In the genomic region with DNA sequence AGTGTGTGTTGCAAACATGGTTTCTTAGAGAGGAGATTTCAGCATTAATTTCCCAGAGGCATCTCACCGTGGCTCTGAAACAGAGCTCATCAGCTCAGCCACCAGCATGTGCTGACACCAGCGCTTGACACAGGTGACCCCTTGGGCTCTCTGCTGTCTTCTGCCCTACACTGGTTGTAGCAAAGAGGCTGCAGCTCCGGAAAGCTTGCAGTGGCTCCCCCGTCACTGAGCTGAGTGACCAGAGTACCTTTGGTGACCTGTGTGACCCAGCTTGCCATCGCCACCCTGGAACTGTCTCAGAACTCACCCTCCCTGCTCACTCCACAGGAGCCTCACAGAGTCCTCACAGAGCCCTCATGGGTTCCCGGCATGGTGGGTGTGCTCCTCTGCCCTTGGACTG, we compare ENCODE assay signal across 23 mouse cellular contexts. TPM values are rescaled to one million over a fixed set of nuclear protein-coding genes. Genes with fewer than 3 reads are reported as not detected.
A peak's percentile ranks its signal among the peaks of the same experiment; 100 is the strongest.
DNase-seq lines count a peak whose midpoint lies in the region; ATAC-seq lines count a peak whose summit lies in the region.
"Had no signal": no experiment of that assay in that cellular context is flagged by ENCODE, and none has a peak within 500 bp of the region (broad histone marks: within the 10 kb centered on the region; RNA-seq: fewer than 3 reads in every experiment).

No protein-coding gene starts in this region.

- no peak for DNase-seq in forebrain, embryonic 14.5 days (ENCODE audit: low spot score)
- peak; percentile 80 for DNase-seq in heart, embryonic 10.5 days (ENCODE audit: low spot score)
- DNase-seq in MN1 (ENCODE audit: low spot score) = no peak
- DNase-seq: adrenal gland, adult 8-10 months; adrenal gland, postnatal 14 days; adrenal gland, postnatal 36 days; B cell, adult 2 months; cerebellum, adult 11-12 months; cerebellum, adult 2 months; cerebellum, adult 9-10 months; cerebellum, postnatal 10 days; cerebellum, postnatal 25 days had no signal

- ATAC-seq in forebrain, embryonic 14.5 days = no peak
- no peak for ATAC-seq in forebrain, embryonic 13.5 days
- no peak for ATAC-seq in heart, embryonic 11.5 days (replicated peaks; ENCODE audit: insufficient number of reproducible peaks, low FRiP score, low TSS enrichment)
- ATAC-seq: activated CD4-positive, CD25-positive, alpha-beta regulatory T cell, adult 4 months; CD4-positive, CD25-positive, alpha-beta regulatory T cell, adult 4 months; forebrain, embryonic 16.5 days had no signal

- H3K4me3 ChIP-seq in forebrain, embryonic 14.5 days (ENCODE audit: low read depth, low read length) = no peak overlapping the region
- no peak overlapping the region for H3K4me3 ChIP-seq in forebrain, embryonic 13.5 days
- H3K4me3 ChIP-seq in heart, embryonic 10.5 days = no peak overlapping the region
- no peak overlapping the region for H3K4me3 ChIP-seq in heart, embryonic 11.5 days (ENCODE audit: low read depth, low read length)
- H3K4me3 ChIP-seq: embryonic facial prominence, embryonic 10.5 days; embryonic facial prominence, embryonic 12.5 days; forebrain, embryonic 10.5 days; forebrain, embryonic 12.5 days had no signal

- peaks cover 36% of the 10 kb centered on the region for H3K36me3 ChIP-seq in forebrain, embryonic 14.5 days (ENCODE audit: control insufficient read depth, insufficient read depth, low read length)
- H3K36me3 ChIP-seq in forebrain, embryonic 13.5 days (ENCODE audit: poor library complexity, severe bottlenecking) = peaks cover 47% of the 10 kb centered on the region
- H3K36me3 ChIP-seq in heart, embryonic 10.5 days = peaks cover 10% of the 10 kb centered on the region
- peaks cover 4% of the 10 kb centered on the region for H3K36me3 ChIP-seq in heart, embryonic 11.5 days (ENCODE audit: control insufficient read depth, insufficient read depth, low read length)
- H3K36me3 ChIP-seq: G1E had no signal

- 89% methylated on average over 6 of the region's 6 CpGs for WGBS in forebrain, embryonic 14.5 days
- 85% methylated on average over 6 of the region's 6 CpGs for WGBS in forebrain, embryonic 13.5 days
- 60% methylated on average over 6 of the region's 6 CpGs for WGBS in heart, embryonic 10.5 days
- WGBS in heart, embryonic 11.5 days (ENCODE audit: insufficient replicate concordance) = 55% methylated on average over 6 of the region's 6 CpGs

- H3K4me2 ChIP-seq in forebrain, embryonic 14.5 days (ENCODE audit: low read length) = no peak overlapping the region
- H3K4me2 ChIP-seq in forebrain, embryonic 13.5 days = no peak overlapping the region
- H3K4me2 ChIP-seq in heart, embryonic 11.5 days = no peak overlapping the region
- H3K4me2 ChIP-seq: embryonic facial prominence, embryonic 12.5 days; forebrain, embryonic 12.5 days had no signal

- H3K4me1 ChIP-seq in forebrain, embryonic 14.5 days (ENCODE audit: control insufficient read depth, insufficient read depth, low read length) = no peaks in the 10 kb centered on the region
- no peaks in the 10 kb centered on the region for H3K4me1 ChIP-seq in forebrain, embryonic 13.5 days
- 0 out of 2 replicates have a peak, but pooled peaks cover 7% of the 10 kb centered on the region for H3K4me1 ChIP-seq in heart, embryonic 10.5 days
- no peaks in the 10 kb centered on the region for H3K4me1 ChIP-seq in heart, embryonic 11.5 days (ENCODE audit: control insufficient read depth, insufficient read depth, low read length)
- H3K4me1 ChIP-seq: embryonic facial prominence, embryonic 10.5 days; embryonic facial prominence, embryonic 12.5 days; forebrain, embryonic 10.5 days; forebrain, embryonic 12.5 days had no signal

- 0 out of 2 replicates have a peak overlapping the region, but pooled peaks have one; percentile 9 for H3K27ac ChIP-seq in forebrain, embryonic 14.5 days (ENCODE audit: low read depth, low read length)
- no peak overlapping the region for H3K27ac ChIP-seq in forebrain, embryonic 13.5 days
- no peak overlapping the region for H3K27ac ChIP-seq in heart, embryonic 10.5 days
- H3K27ac ChIP-seq in heart, embryonic 11.5 days (ENCODE audit: low read depth, low read length) = no peak overlapping the region
- H3K27ac ChIP-seq: embryonic facial prominence, embryonic 10.5 days; embryonic facial prominence, embryonic 12.5 days; forebrain, embryonic 10.5 days; forebrain, embryonic 12.5 days had no signal

- H3K9me3 ChIP-seq in forebrain, embryonic 14.5 days (replicated peaks; ENCODE audit: control insufficient read depth, low read length) = no peaks in the 10 kb centered on the region
- H3K9me3 ChIP-seq in forebrain, embryonic 13.5 days (replicated peaks) = no peaks in the 10 kb centered on the region
- H3K9me3 ChIP-seq in heart, embryonic 10.5 days = no peaks in the 10 kb centered on the region
- no peaks in the 10 kb centered on the region for H3K9me3 ChIP-seq in heart, embryonic 11.5 days (replicated peaks; ENCODE audit: control insufficient read depth, low read length)
- H3K9me3 ChIP-seq: embryonic facial prominence, embryonic 10.5 days; embryonic facial prominence, embryonic 12.5 days; forebrain, embryonic 10.5 days; forebrain, embryonic 12.5 days; G1E had no signal

- H3K9ac ChIP-seq in forebrain, embryonic 14.5 days (ENCODE audit: low read length) = no peak overlapping the region
- H3K9ac ChIP-seq in forebrain, embryonic 13.5 days = no peak overlapping the region
- H3K9ac ChIP-seq in heart, embryonic 11.5 days (ENCODE audit: low read depth, low read length) = no peak overlapping the region
- H3K9ac ChIP-seq: embryonic facial prominence, embryonic 12.5 days; forebrain, embryonic 12.5 days had no signal

- no peaks in the 10 kb centered on the region for H3K27me3 ChIP-seq in forebrain, embryonic 14.5 days (replicated peaks; ENCODE audit: control insufficient read depth, insufficient read depth, low read length)
- H3K27me3 ChIP-seq in forebrain, embryonic 13.5 days = no peaks in the 10 kb centered on the region
- no peaks in the 10 kb centered on the region for H3K27me3 ChIP-seq in heart, embryonic 10.5 days (ENCODE audit: insufficient read depth, poor library complexity, severe bottlenecking)
- H3K27me3 ChIP-seq in heart, embryonic 11.5 days (ENCODE audit: control insufficient read depth, insufficient read depth, low read length) = no peaks in the 10 kb centered on the region
- H3K27me3 ChIP-seq: CH12.LX; embryonic facial prominence, embryonic 12.5 days; forebrain, embryonic 12.5 days had no signal

RNA-seq across cellular contexts. Expression of a gene that starts 34.9 kb away (rescaled TPM):
- polyA plus RNA-seq in forebrain, embryonic 14.5 days (2014; fragmentation: Nextera tagmentation; extraction: Ambion mirVana) = 42.3 and 47.0 TPM in 2 replicates
- polyA plus RNA-seq in forebrain, embryonic 13.5 days (2015; fragmentation: Nextera tagmentation; extraction: Ambion mirVana) = 51.7 and 53.4 TPM in 2 replicates
- 12.9 and 13.0 TPM in 2 replicates for polyA plus RNA-seq in heart, embryonic 10.5 days (2016; fragmentation: Nextera tagmentation; extraction: Ambion mirVana)
- polyA plus RNA-seq in heart, embryonic 11.5 days (2014; fragmentation: Nextera tagmentation; extraction: Ambion mirVana) = 13.3 and 17.7 TPM in 2 replicates

RNA-seq across cellular contexts. Expression of a gene that starts 50.3 kb away (rescaled TPM):
- polyA plus RNA-seq in forebrain, embryonic 14.5 days (2014; fragmentation: Nextera tagmentation; extraction: Ambion mirVana) = 0.10 and 0.22 TPM in 2 replicates
- not detected in 2 replicates for polyA plus RNA-seq in forebrain, embryonic 13.5 days (2015; fragmentation: Nextera tagmentation; extraction: Ambion mirVana)
- 0.12 and 0.13 TPM in 2 replicates for polyA plus RNA-seq in heart, embryonic 10.5 days (2016; fragmentation: Nextera tagmentation; extraction: Ambion mirVana)
- 0.15 TPM in 1 of 2 replicates, not detected in the other for polyA plus RNA-seq in heart, embryonic 11.5 days (2014; fragmentation: Nextera tagmentation; extraction: Ambion mirVana)
- polyA plus RNA-seq: embryonic facial prominence, embryonic 12.5 days; forebrain, embryonic 10.5 days; forebrain, embryonic 12.5 days; G1E had no signal

RNA-seq across cellular contexts. Expression of a gene that starts 57.2 kb away (rescaled TPM):
- 10.3 and 10.4 TPM in 2 replicates for polyA plus RNA-seq in forebrain, embryonic 14.5 days (2014; fragmentation: Nextera tagmentation; extraction: Ambion mirVana)
- 10.4 and 12.6 TPM in 2 replicates for polyA plus RNA-seq in forebrain, embryonic 13.5 days (2015; fragmentation: Nextera tagmentation; extraction: Ambion mirVana)
- polyA plus RNA-seq in heart, embryonic 10.5 days (2016; fragmentation: Nextera tagmentation; extraction: Ambion mirVana) = 7.3 and 8.4 TPM in 2 replicates
- 6.7 and 9.5 TPM in 2 replicates for polyA plus RNA-seq in heart, embryonic 11.5 days (2014; fragmentation: Nextera tagmentation; extraction: Ambion mirVana)
